Mouse (Mus musculus) kidney, adult 2 months (tissue): ENCODE measurements around the gene Spata33.

Experiments
- CTCF ChIP-seq: fragments of 200-500 bp; conservative IDR thresholded peaks from 2 replicates; pipeline ENCODE4 v1.5.1; 2011; ENCODE audit warnings: low read depth, mild to moderate bottlenecking, control low read depth, low read length, moderate library complexity, mixed read lengths; ENCODE audit not compliant: insufficient read depth, insufficient read length
- POLR2A ChIP-seq: fragments of 200-500 bp; IDR thresholded peaks from one replicate; pipeline ENCODE4 v1.6.1; 2011; ENCODE audit warnings: low read depth, low read length, control low read depth

GRCm38 (mm10) chr8:123212321-123213117 is at the start of gene Spata33, which contains the start of gene Chmp1a:
- TF ChIP-seq CTCF: peak; percentile 63
- TF ChIP-seq POLR2A: peak; percentile 75
